In genomic region chr13:9583579-9583978, GRCm38 (mm10) we compare ENCODE assay signal across 20 mouse cellular contexts.
DNase-seq lines count a peak whose midpoint lies in the region; ATAC-seq lines count a peak whose summit lies in the region.
"Had no signal": no experiment of that assay in that cellular context is flagged by ENCODE, and none has a peak within 500 bp of the region (broad histone marks: within the 10 kb centered on the region; RNA-seq: fewer than 3 reads in every experiment).

No protein-coding gene starts in this region.

- H3K27me3 ChIP-seq in forebrain, embryonic 15.5 days = no peaks in the 10 kb centered on the region
- no peaks in the 10 kb centered on the region for H3K27me3 ChIP-seq in forebrain, embryonic 12.5 days
- no peaks in the 10 kb centered on the region for H3K27me3 ChIP-seq in neural tube, embryonic 14.5 days (ENCODE audit: control insufficient read depth, insufficient read depth, low read length)
- H3K27me3 ChIP-seq in midbrain, embryonic 15.5 days (replicated peaks) = no peaks in the 10 kb centered on the region
- H3K27me3 ChIP-seq: CH12.LX; heart, embryonic 13.5 days; hindbrain, embryonic 13.5 days; Patski had no signal

- H3K4me3 ChIP-seq in forebrain, embryonic 15.5 days = no peak overlapping the region
- H3K4me3 ChIP-seq in forebrain, embryonic 12.5 days (replicated peaks) = no peak overlapping the region
- no peak overlapping the region for H3K4me3 ChIP-seq in neural tube, embryonic 14.5 days (ENCODE audit: low read depth, low read length)
- H3K4me3 ChIP-seq in midbrain, embryonic 15.5 days = no peak overlapping the region
- H3K4me3 ChIP-seq: embryonic facial prominence, embryonic 10.5 days; heart, embryonic 13.5 days; hindbrain, embryonic 13.5 days had no signal

- no peak overlapping the region for H3K9ac ChIP-seq in forebrain, embryonic 15.5 days (replicated peaks)
- no peak overlapping the region for H3K9ac ChIP-seq in forebrain, embryonic 12.5 days
- H3K9ac ChIP-seq in neural tube, embryonic 14.5 days (replicated peaks; ENCODE audit: low read depth, low read length) = no peak overlapping the region
- H3K9ac ChIP-seq in midbrain, embryonic 15.5 days = no peak overlapping the region
- H3K9ac ChIP-seq: heart, embryonic 13.5 days; hindbrain, embryonic 13.5 days had no signal

- peak; percentile 11; the same call in 1 of the 2 replicates for ATAC-seq in forebrain, embryonic 15.5 days (replicated peaks)
- ATAC-seq in forebrain, embryonic 12.5 days (ENCODE audit: low FRiP score) = no peak
- ATAC-seq in neural tube, embryonic 14.5 days (ENCODE audit: low read depth) = peak; percentile 34; the same call in 1 of the 2 replicates
- peak; percentile 69 for ATAC-seq in midbrain, embryonic 15.5 days (replicated peaks)
- ATAC-seq: activated CD4-positive, CD25-positive, alpha-beta regulatory T cell, adult 4 months; hindbrain, postnatal 0 days; Patski had no signal

- H3K4me2 ChIP-seq in forebrain, embryonic 15.5 days (replicated peaks) = no peak overlapping the region
- H3K4me2 ChIP-seq in forebrain, embryonic 12.5 days = no peak overlapping the region
- H3K4me2 ChIP-seq in neural tube, embryonic 14.5 days (ENCODE audit: low read depth, low read length) = no peak overlapping the region
- H3K4me2 ChIP-seq in midbrain, embryonic 15.5 days = no peak overlapping the region
- H3K4me2 ChIP-seq: heart, embryonic 13.5 days; hindbrain, embryonic 13.5 days had no signal

- no peak for DNase-seq in neural tube, embryonic 10.5 days (ENCODE audit: extremely low spot score, low spot score)
- DNase-seq in cerebellum, postnatal 4 days (ENCODE audit: low spot score in 2 of 2) = no peak
- DNase-seq in gastrocnemius, postnatal 10 days = no peak
- DNase-seq: adrenal gland, postnatal 14 days; cerebellum, adult 18-20 months; cerebellum, adult 9-11 months; cerebellum, postnatal 36 days; gastrocnemius, postnatal 25 days; heart, postnatal 36 days had no signal

- no peak overlapping the region; the same call in 1 of the 2 replicates for H3K27ac ChIP-seq in forebrain, embryonic 15.5 days (replicated peaks)
- no peak overlapping the region for H3K27ac ChIP-seq in forebrain, embryonic 12.5 days
- H3K27ac ChIP-seq in neural tube, embryonic 14.5 days (ENCODE audit: low read depth, low read length) = no peak overlapping the region
- no peak overlapping the region for H3K27ac ChIP-seq in midbrain, embryonic 15.5 days
- H3K27ac ChIP-seq: embryonic facial prominence, embryonic 10.5 days; heart, embryonic 13.5 days; hindbrain, embryonic 13.5 days; hindbrain, postnatal 0 days had no signal

- peaks cover 5% of the 10 kb centered on the region; the same call in 1 of the 2 replicates for H3K4me1 ChIP-seq in forebrain, embryonic 15.5 days
- H3K4me1 ChIP-seq in forebrain, embryonic 12.5 days = peaks cover 6% of the 10 kb centered on the region; the same call in 1 of the 2 replicates
- no peaks in the 10 kb centered on the region for H3K4me1 ChIP-seq in neural tube, embryonic 14.5 days (ENCODE audit: control insufficient read depth, insufficient read depth, low read length)
- H3K4me1 ChIP-seq in midbrain, embryonic 15.5 days = no peaks in the 10 kb centered on the region
- H3K4me1 ChIP-seq: embryonic facial prominence, embryonic 10.5 days; heart, embryonic 13.5 days had no signal

- H3K36me3 ChIP-seq in forebrain, embryonic 15.5 days = 0 out of 2 replicates have a peak, but pooled peaks cover 2% of the 10 kb centered on the region
- no peaks in the 10 kb centered on the region for H3K36me3 ChIP-seq in forebrain, embryonic 12.5 days (replicated peaks)
- H3K36me3 ChIP-seq in neural tube, embryonic 14.5 days (ENCODE audit: control insufficient read depth, insufficient read depth, low read length) = no peaks in the 10 kb centered on the region
- 0 out of 2 replicates have a peak, but pooled peaks cover 2% of the 10 kb centered on the region for H3K36me3 ChIP-seq in midbrain, embryonic 15.5 days (replicated peaks)
- H3K36me3 ChIP-seq: embryonic facial prominence, embryonic 10.5 days had no signal

- H3K9me3 ChIP-seq in forebrain, embryonic 15.5 days = no peaks in the 10 kb centered on the region
- H3K9me3 ChIP-seq in forebrain, embryonic 12.5 days = no peaks in the 10 kb centered on the region
- no peaks in the 10 kb centered on the region for H3K9me3 ChIP-seq in neural tube, embryonic 14.5 days (ENCODE audit: control insufficient read depth, low read length)
- no peaks in the 10 kb centered on the region for H3K9me3 ChIP-seq in midbrain, embryonic 15.5 days
- H3K9me3 ChIP-seq: embryonic facial prominence, embryonic 10.5 days; heart, embryonic 13.5 days; hindbrain, embryonic 13.5 days had no signal
